Mouse (Mus musculus): ENCODE data around the gene Gm17334.

Gm17334 gene

DNA sequence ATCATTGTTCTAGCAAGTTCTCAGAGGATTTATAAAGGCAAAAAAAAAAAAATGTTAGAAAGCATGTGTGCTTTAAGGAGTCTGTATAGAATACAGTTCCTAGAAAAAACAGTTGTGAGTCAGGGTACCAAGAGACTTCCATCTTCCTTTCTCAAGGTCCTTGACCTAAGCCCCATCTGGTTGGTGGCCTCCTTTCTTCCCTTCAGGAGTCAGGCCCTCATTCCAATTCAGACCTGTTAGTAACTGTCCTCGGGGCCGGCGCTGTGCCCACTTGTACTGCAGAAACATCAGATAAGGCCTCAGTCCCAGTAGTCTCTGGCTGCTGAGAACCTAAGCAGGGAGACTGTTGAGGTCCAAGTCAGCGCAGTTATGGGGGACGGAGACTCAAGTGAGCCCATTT is at the start of gene Gm17334:
Gene Gm17334 (minus strand): TSS at position 101 of the 400 bp plus-strand sequence.
- no peak for DNase-seq (ENCODE audit: low spot score in 2 of 2)

DNA sequence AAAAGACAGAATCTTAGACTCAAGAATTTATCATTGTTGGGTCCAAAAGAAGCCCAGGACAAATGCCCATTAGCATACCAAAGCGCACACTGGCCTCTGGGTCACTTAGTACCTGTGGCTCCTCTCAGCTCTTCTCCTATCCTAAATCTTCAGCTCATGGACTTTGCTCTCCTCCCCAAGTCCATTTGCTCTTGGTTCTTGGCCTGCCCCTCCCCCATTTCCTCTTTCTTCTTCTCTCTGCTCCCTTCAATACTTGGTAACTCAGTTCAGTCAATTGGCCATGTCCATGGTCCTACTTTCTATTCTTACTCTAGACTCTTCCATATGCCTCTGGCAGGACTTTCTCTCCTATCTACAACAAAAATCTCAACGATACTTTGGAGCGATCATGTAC is 49.0 kb upstream of the Gm17334 start:
- DNase-seq (ENCODE audit: low spot score in 2 of 2): no peak

DNA sequence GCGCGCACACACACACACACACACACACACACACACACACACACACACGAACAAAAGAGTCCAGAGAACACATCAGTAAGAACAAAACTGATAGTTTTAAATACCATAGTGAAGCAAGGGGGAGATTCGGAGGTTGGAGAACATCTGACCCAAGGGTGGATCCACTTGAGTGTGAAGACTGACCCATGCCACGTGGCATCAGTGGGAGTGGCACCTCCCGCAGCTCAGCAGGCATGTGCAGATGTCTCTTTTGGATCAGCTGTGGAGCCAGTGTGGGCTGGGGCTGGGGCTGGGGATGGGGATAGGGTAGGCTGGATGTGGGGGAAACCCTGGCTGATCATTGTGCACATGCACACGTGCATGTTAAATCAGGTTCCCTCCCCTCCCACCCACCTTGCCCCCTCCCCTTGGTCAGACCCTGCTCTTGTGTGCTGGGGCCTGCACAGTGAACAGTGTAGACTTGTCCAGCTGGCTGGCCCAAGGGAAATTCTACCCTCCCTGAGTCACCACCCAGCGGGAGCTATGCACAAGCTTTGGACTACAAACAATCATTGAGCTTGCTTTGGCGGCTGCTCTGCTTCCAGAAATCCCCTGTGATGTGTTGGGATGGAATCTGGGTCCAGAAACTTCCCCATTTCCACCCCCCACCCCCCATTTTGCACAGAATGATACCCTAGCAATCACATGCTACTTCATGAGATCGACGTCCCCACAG is 48.4 kb upstream of the Gm17334 start:
- DNase-seq (ENCODE audit: low spot score in 2 of 2): no peak

DNA sequence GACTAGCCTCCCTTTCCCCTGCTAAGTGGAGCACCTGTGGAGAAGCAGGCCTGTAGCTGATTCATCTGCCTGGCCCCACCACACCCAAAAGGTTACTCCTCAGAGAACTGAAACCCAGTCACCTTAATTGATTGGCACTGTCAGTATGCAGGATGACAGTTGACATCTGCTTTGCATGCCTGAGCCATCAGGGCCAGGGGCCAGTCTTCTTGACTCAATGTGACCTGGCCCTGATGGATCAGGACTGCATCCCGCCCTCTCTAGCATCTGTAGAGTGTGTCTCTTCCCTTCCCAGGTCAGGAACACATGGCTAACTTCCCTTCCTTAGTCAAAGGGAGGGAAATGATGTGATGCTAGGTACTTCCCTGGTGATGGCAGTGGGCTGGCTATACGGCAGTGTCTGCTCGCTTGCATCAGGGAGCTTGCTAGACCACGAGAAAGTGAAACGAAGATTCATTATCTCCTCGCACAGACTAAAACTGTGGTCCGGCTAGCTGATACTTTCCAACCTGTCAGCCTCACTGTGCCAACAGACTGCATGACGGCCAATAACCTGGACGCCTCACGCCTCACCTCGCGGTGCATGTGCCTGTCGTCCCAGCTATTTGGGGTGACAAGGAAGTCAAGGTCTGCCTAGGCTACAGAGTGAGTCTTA is 47.7 kb upstream of the Gm17334 start:
- DNase-seq (ENCODE audit: low spot score in 2 of 2): no peak

DNA sequence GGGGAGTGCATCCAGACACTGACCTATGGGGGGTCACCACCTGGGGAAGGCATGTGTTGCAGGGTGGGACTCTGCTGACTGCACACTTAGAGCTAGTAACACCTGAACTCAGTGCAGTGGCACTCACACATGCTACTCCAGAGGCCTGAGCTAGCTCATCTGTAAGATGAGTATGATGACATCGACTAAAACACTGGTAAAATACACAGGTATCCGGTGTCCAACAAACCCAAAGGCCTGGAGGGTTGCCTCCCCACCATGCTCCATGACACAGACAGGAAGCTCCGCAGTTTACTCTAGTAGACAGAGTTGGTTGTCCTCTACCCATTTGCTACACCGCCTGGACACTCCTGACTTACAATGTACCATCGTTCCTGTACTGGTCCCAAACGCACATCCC is 46.5 kb upstream of the Gm17334 start:
- DNase-seq (ENCODE audit: low spot score in 2 of 2): no peak

DNA sequence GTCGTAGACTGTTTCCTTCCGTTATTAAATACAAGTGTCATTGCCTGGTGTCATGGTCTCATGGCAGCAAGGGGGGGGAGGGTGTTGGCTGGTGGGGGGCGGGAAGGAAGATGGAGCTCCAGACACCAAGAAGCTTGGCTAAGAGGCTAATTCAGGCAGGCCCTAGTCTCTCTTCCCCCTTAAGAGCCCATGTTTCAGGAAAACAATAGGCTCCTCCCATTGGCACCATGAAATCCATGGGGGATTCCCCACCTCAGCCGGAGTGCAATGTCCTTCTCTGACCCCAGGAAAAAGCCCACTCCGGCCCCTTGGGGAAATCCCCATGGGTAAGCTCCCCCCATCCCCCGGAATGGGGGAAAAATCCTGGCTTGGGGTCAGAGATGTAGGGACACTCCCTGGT is 45.8 kb upstream of the Gm17334 start:
- no peak for DNase-seq (ENCODE audit: low spot score in 2 of 2)

DNA sequence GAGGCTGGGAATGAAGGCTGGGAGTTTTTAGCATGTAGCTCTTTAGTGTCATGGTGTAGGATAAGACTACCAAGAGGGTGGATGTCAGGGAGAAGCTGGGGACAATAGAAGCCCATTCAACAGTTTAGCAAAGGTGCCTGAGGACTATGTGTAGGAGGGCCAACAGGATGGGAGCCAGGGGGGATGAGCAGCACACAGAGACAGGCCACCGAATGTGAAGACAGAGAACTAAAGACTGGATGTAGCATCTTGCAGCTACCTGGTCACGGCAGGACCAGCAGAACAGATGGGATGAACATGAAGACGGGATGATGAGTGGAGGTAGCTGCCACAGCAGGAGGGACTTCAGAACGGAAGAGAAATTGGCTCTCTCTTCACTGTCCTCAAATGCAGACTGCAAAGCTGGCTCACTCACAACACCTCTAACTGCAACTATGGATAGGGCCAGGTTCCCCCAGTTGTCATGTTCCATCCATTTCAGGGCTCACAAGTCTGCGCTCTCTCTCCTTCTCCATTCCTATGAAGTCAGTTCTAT is 43.9 kb upstream of the Gm17334 start:
- no peak for DNase-seq (ENCODE audit: low spot score in 2 of 2)

DNA sequence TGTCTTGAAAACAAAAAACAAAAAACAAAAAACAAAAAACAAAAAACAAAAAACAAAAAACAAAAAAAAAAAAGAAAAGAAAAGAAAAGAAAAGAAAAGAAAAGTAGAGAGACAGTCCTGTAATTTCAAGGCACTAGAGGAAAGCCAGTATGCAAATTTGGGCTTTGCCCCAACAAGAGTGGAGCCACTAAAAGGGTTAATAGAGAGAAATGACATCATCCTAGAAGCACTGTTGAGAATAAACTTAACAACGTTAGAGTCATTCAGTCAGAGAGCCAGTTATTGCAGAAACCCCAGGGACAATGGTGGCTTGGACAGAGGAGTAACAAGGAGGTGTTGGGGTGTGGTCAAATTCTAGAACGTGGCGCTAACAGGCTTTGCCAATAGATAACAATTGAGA is 41.8 kb upstream of the Gm17334 start:
- no peak for DNase-seq (ENCODE audit: low spot score in 2 of 2)

DNA sequence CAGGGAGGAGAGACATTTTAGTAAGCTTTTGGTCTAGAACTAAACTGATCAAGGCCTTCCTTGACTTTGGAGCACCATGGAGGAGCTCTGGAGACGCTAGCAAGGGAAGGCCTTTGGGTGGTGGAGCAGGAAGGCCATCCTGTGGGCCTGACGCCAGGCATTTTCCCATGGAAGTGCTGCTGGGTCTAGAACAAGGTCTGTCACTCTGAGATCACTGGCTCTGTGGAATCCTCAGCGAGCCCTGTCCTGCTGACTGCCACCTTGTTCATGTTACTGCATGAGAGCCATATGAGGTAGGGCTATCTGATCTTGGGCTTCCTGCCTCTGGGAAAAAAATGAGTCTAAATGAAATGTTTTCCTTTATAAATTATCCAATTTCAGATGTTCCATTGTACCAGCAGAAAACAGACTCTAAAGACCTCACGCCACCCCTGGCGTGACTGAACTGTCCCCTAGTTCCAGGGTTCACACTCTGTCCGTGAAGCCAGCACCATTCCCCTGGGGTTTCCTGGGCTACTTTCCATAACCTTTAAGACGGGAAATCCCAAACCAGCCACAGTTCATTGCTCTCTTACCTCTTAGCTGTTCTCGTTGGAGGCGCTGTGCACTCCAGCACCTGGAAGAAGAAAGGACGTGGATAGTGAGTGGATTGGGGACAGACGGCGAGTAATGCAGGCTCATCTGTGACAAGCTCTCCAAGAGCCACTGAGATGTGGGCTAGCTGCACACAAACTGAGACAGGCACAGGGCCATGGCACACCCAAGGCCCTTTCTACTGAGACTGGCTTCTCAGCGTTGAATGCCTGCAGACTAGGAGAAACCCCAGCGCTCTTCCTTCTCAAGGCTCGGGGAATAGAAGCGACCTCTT is 40.2 kb upstream of the Gm17334 start:
- DNase-seq (ENCODE audit: low spot score in 2 of 2): no peak

DNA sequence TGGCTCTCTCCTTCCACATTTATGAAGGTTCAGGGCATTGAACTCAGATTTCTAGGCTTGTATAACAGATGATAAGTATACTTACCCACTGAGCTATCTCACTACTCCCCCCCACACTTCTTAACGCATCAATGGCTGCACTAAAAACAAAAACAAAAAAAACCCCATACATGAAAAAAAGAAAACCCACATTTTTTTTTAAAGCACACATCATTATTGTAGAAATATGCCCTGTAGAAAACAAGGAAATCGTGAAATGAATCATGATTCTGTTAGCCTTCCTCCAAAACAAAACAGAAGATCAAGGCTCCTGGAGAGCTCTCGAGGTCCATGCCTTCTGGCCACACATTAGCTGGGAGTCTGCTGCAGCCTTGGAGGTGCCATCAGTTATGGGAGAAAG is 38.3 kb upstream of the Gm17334 start:
- no peak for DNase-seq (ENCODE audit: low spot score in 2 of 2)

DNA sequence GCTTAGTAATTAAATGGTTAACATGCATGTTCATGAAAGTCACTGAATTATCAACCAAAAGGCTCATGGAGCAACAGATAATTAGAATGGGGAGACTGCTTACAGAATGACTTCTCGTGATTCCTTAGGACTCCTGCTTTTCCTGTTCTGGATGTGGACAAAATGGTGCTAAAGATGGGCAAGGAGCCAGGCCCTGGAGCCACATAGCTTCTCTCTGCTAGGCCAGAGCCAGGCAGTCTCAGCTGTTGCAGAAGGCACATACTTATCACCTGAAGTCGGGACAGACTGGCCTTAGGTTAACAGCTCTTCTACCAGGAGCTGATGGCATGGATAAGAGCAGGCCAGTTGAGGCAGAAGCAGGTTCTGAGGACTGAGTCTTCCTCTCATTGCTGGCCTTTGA is 37.8 kb upstream of the Gm17334 start:
- no peak for DNase-seq (ENCODE audit: low spot score in 2 of 2)

DNA sequence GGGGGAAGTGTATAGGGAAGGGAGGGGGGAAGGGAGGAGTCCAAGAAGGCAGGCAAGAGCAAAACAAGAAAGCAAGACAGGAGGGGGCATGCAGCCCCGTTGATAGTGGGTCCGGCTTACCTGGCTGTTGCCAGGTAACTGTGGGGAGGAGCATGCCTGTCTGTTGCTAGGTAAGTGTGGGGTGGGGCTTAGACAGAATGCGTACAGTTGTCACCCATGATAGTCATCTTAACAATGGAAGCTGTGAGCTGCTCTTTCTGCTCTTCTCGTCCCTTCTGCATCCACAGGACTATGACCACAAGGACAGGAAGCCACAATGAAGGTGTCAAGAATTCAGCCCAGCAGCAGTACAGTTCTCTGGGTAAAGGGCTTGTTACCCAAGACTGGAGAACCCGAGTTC is 37.2 kb upstream of the Gm17334 start:
- no peak for DNase-seq (ENCODE audit: low spot score in 2 of 2)

DNA sequence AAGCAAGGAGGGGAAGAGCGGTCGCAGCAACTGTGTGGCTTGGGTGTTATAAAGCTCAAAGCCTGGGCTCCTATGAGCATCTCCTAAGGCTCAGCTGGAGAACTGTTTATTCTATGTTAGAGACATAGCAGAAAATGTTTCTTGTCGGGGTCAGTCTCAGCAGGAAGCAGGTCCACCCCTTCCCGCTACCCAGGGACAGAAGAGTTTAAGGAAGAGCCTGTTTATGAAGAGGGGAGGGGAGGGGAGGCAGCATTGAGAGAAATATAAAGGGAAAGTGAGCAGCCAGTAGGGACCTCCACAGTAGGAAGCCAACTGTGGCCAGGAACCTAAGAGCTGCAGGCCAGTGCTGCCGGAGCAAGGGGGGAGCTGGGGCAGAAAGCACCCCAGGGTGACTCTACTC is 36.4 kb upstream of the Gm17334 start:
- DNase-seq (ENCODE audit: low spot score in 2 of 2): no peak

DNA sequence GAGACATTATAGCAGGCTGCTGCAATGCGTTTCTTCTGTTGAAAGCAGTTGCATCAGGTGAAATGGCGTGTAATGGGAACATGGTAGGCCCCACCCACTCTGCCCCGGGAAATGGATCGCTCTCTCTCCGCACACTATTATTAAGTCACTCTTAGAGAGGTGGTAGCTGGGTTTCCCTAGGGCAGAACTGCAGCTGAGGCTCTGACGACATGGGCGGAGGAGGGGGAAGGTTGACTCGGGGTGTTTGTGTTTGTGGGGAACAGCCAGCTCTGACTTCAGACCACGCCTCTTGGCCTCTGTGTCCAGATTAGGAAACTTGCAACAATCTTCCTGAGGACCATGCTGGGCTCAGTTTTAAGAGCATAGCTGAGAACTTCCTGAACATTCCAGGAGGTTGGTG is 32.8 kb upstream of the Gm17334 start:
- DNase-seq (ENCODE audit: low spot score in 2 of 2): no peak

DNA sequence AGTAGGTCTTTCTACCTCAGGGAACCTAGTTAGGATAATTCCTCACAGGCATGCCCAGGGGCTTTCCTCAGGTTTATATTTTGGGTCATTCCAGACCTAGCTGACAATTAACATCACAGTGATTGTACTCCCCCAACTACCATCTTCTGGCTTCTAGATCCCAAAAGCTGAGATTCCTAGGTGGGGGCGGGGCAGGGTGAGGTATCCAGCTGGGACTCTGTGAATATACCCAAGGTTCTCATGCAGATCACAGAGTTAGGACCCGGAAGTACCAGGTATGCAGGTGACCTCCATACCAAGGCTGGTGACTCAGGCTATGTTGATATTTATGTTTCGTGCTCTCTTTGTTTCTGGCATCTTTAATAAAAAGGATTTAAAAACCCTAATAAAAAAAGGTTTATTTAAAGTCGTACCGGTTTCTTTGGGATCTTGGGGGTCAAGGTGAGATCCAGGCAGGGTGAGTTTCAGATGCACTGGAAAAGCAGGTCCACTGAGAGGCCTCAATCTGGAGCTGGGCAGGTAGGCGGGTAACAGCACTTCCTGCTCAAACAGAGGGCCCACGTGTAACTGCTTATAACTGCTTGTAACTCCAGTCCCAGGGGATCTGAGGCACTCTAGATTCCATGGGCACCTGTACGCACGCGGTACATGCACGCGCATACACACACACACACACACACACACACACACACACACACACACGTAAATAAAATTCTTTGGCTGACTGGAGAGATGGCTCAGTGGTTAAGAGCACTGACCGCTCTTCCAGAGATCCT is 31.8 kb upstream of the Gm17334 start:
- DNase-seq (ENCODE audit: low spot score in 2 of 2): no peak

DNA sequence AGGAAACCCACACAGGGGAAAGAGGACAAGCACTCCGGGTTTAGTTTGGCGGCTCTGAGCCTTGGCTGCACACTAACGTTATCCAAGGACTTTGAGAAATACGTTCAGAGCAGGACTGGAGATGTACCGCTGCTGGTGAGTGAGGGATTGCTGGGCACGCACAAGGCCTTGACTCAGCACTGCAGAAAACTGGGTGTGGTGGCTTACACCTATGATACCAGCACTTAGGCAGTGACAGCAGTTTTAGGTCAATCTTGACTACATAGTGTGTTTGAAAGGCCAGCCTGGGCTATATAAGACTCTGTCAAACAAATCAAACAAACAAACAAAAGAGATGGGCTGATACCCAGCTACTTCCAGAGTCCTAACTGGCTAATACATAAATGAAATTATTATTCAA is 30.5 kb upstream of the Gm17334 start:
- DNase-seq (ENCODE audit: low spot score in 2 of 2): no peak

DNA sequence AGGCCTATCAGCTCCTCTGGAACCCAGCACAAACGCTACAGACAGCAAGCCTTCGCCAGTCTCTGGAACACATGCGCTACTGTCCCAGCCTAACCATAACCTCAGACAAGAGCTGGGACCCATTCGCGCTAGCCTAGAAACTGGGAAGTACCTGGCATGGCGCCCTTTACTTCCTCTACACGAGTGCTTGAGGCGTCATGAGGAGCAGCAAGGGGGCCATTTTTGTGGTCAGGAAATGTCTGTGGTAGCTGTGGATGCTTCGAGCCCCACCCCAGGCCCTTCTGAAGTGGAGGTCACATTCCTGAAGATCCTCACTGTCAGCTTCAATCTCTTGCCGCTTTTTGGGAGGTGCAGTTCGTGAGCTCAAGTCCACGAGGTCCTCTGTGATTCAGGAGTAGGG is 30.1 kb upstream of the Gm17334 start:
- peak in 1 of 2 experiments; percentile 45 for DNase-seq (ENCODE audit: low spot score in 2 of 2)

DNA sequence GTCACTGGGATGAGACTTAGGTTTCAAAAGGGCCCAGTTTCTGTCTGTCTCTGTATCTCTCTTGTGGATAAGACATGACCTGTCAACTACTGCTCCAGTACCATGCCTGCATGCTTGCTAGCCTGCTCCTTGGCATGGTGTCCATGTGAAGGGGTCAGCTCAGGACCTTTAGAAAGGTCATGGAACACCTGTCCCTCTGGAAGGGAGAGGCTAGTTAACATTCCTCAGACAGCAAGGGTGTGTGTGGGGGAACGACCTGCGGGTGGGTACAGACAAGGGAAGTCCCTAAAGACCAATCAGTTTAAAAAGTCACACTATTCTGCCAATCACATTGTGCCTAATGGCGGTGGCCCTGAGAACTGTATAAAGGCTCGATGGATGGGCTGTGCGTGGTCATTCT is 28.0 kb upstream of the Gm17334 start:
- no peak for DNase-seq (ENCODE audit: low spot score in 2 of 2)

DNA sequence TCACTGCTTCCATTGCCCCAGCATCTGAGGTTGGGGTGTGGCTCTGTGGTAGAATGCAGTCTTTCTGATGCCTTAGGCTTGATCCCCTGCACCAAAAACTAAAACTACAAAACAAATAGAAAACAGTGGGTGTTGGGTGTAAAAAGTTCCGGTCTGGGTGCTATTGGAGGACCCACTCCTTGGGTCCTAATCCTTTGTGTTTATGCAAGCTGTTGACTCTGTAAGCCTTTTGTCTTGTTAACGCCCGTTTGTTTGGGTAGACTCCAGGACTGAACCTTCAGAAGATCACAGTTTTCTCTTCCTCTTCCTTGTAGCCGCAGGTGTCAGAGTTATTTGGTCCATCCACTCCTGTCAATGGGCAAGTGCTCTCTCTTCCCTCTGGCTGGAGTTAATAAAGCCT is 27.0 kb upstream of the Gm17334 start:
- DNase-seq (ENCODE audit: low spot score in 2 of 2): no peak

DNA sequence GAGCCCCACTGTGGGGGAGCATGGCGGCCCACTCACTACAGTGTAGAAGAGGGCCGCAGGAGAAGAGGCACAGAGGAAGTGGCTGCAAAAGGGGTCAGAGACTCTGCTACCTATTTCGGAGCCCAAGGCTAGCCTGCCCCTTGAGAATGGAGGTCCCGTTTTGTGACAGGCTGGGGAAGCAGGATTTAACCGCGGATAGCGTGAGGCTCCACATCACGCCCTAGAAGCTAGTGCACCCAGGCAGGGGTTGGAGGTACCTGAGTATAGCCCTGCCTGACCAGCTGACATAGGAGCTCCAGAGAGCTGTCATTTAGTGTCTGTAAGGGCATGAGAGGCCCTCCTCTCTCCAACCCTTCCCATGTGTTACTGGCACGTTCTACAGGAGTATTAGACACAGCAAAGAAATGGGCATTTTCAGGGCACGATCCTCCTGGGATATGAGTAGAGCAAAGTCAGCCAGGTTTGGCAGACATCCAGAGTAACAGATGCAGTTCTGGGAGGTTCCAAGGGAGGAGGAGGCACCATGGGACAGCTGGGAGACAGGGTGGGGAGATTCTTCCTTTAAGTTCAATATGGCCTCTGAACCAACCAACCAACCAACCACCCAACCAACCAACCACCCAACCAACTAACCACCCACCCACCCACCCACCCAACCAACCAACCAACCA is 25.2 kb upstream of the Gm17334 start:
- no peak for DNase-seq (ENCODE audit: low spot score in 2 of 2)

DNA sequence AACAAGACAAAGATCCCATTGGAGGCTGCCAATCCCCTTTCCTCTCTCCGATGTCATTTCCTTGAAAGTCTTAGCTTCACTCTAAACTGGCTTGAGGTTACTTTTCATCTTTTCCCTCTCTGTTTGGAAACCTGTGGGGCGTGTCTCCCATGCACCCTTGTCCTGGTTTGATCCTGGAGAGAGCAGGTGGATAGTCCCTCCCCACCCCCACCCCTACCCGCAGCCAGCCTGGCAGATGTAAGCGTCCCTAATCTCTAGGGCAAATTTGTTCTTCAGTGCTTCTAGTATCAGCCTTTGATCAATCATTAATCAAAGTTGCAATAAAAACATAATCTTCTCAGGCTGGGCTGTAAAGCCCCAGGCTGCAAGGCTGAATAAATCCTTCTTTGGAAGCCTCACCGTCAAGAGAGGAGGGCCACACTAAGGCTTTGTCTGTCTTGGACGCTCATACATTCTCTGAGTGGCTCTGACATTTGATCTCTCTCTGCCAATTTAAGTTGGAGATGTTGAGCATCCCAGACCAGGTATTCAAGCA is 24.5 kb upstream of the Gm17334 start:
- no peak for DNase-seq (ENCODE audit: low spot score in 2 of 2)

Measured in spleen, postnatal 10 days (tissue).